Mouse (Mus musculus): ENCODE data around the gene Aox3. TPM values are rescaled to one million over a fixed set of nuclear protein-coding genes. Genes with fewer than 3 reads are reported as not detected.

Aox3 gene
- total RNA-seq, 2 experiments from 2014 or later, result not detected

GRCm38 (mm10) chr1:58102494-58102893 lies 10.4 kb upstream of the Aox3 start:
- peak; percentile 39 for ATAC-seq (replicated peaks; ENCODE audit: poor library complexity)

- no peak for ATAC-seq (replicated peaks; ENCODE audit: poor library complexity)
Observed at GRCm38 (mm10) chr1:58105685-58106084, 7.2 kb upstream of the Aox3 start.

- no peak for ATAC-seq (replicated peaks; ENCODE audit: poor library complexity)
Observed at GRCm38 (mm10) chr1:58107066-58107465, 5.9 kb upstream of the Aox3 start.

GRCm38 (mm10) chr1:58110241-58110640 lies 2.7 kb upstream of the Aox3 start:
- no peak for ATAC-seq (replicated peaks; ENCODE audit: poor library complexity)

GRCm38 (mm10) chr1:58111315-58111714 lies 1.6 kb upstream of the Aox3 start:
- ATAC-seq (replicated peaks; ENCODE audit: poor library complexity), result 0 out of 2 replicates have a peak, but pooled peaks have one; percentile 26

- peak; percentile 70 for ATAC-seq (replicated peaks; ENCODE audit: poor library complexity)
Observed at GRCm38 (mm10) chr1:58113441-58113840, 511 bp downstream of the Aox3 start.

GRCm38 (mm10) chr1:58114021-58114560 lies 1.2 kb downstream of the Aox3 start:
- peak; percentile 65 for ATAC-seq (replicated peaks; ENCODE audit: poor library complexity)

GRCm38 (mm10) chr1:58114666-58115375 lies 1.9 kb downstream of the Aox3 start:
- peak; percentile 52; the same call in 1 of the 2 replicates for ATAC-seq (replicated peaks; ENCODE audit: poor library complexity)

- ATAC-seq (replicated peaks; ENCODE audit: poor library complexity), result no peak
Observed at GRCm38 (mm10) chr1:58118231-58118630, 5.3 kb downstream of the Aox3 start.

GRCm38 (mm10) chr1:58124901-58125300 lies 12.0 kb downstream of the Aox3 start:
- ATAC-seq (replicated peaks; ENCODE audit: poor library complexity), result no peak

GRCm38 (mm10) chr1:58137891-58138290 lies 25.0 kb downstream of the Aox3 start:
- ATAC-seq (replicated peaks; ENCODE audit: poor library complexity), result peak; percentile 64

GRCm38 (mm10) chr1:58138986-58139385 lies 26.1 kb downstream of the Aox3 start:
- ATAC-seq (replicated peaks; ENCODE audit: poor library complexity), result no peak

- no peak for ATAC-seq (replicated peaks; ENCODE audit: poor library complexity)
Observed at GRCm38 (mm10) chr1:58140607-58141006, 27.7 kb downstream of the Aox3 start.

- no peak for ATAC-seq (replicated peaks; ENCODE audit: poor library complexity)
Observed at GRCm38 (mm10) chr1:58144384-58145069, 31.6 kb downstream of the Aox3 start.

- ATAC-seq (replicated peaks; ENCODE audit: poor library complexity), result no peak
Observed at GRCm38 (mm10) chr1:58146026-58146425, 33.1 kb downstream of the Aox3 start.

GRCm38 (mm10) chr1:58147776-58148175 lies 34.8 kb downstream of the Aox3 start:
- ATAC-seq (replicated peaks; ENCODE audit: poor library complexity), result no peak

GRCm38 (mm10) chr1:58152247-58152646 lies 39.3 kb downstream of the Aox3 start:
- no peak for ATAC-seq (replicated peaks; ENCODE audit: poor library complexity)

- peak; percentile 88 for ATAC-seq (replicated peaks; ENCODE audit: poor library complexity)
Observed at GRCm38 (mm10) chr1:58156747-58157146, 43.8 kb downstream of the Aox3 start.

- no peak for ATAC-seq (replicated peaks; ENCODE audit: poor library complexity)
Observed at GRCm38 (mm10) chr1:58169893-58170292, 57.0 kb downstream of the Aox3 start.

GRCm38 (mm10) chr1:58188514-58189175 lies 75.7 kb downstream of the Aox3 start:
- no peak for ATAC-seq (replicated peaks; ENCODE audit: poor library complexity)

GRCm38 (mm10) chr1:58194317-58194716 lies 81.4 kb downstream of the Aox3 start:
- ATAC-seq (replicated peaks; ENCODE audit: poor library complexity), result no peak

Data from megakaryocyte progenitor cell, adult 5-6 weeks (primary cell).